Mouse (Mus musculus) ovary, adult 18-20 months (tissue): Measurements from ENCODE around the gene Gm17467.
"Not testable (repeated sequence)": the region's sequence is repeated elsewhere in the genome, so short reads cannot be mapped to it uniquely, and the experiment has no call there.

ENCODE experiments used
- DNase-seq: peaks from one replicate; pipeline ENCODE4 v3.0.0; 2022; ENCODE audit warnings: low spot score, mixed read lengths

Gene Gm17467

GRCm38 (mm10) chrX:123704691-123705090 is at the start of gene Gm17467:
Gene Gm17467 (minus strand): TSS chrX:123704791.
- DNase-seq: not testable (repeated sequence)
